Mouse (Mus musculus): ENCODE measurements around the gene Nae1. TPM values are rescaled to one million over a fixed set of nuclear protein-coding genes. Genes with fewer than 3 reads are reported as not detected.

The Nae1 gene
- total and polyA plus RNA-seq, 3 experiments: 11.0 to 31.4 (median 27.0) TPM

- TF ChIP-seq EP300 (IDR thresholded peaks at IDR 0.05; ENCODE audit: insufficient read depth, low read depth, low read length) (no peak), POLR2A (IDR thresholded peaks at IDR 0.05; ENCODE audit: insufficient read depth, low read depth, low read length) (no peak)
Measured at GRCm38 (mm10) chr8:104542160-104542559, 7.7 kb upstream of the Nae1 start.

GRCm38 (mm10) chr8:104541515-104541880 is 7.1 kb upstream of the Nae1 start:
- peaks cover 2% of the 10 kb centered on the region for H3K27me3 ChIP-seq (ENCODE audit: control insufficient read depth, insufficient read depth, low read length)
- intact Hi-C loops (cut with DNase I): no loop called here
- no peaks in the 10 kb centered on the region for H3K36me3 ChIP-seq (ENCODE audit: control insufficient read depth, insufficient read depth, low read length)
- DNase-seq: no peak
- TF ChIP-seq POLR2A (IDR thresholded peaks at IDR 0.05; ENCODE audit: insufficient read depth, low read depth, low read length) (no peak), CTCF (IDR thresholded peaks at IDR 0.05) (no peak), EP300 (IDR thresholded peaks at IDR 0.05; ENCODE audit: insufficient read depth, low read depth, low read length) (no peak)
- peaks cover 13% of the 10 kb centered on the region for H3K4me1 ChIP-seq (ENCODE audit: control insufficient read depth, insufficient read depth, low read length)
- peak overlapping the region; percentile 64 for H3K27ac ChIP-seq
- H3K9ac ChIP-seq (ENCODE audit: low read depth, low read length): peak overlapping the region; percentile 87
- peak overlapping the region; percentile 59 for H3K4me3 ChIP-seq
- 7% methylated on average over 8 of the region's 8 CpGs for WGBS
- no peaks in the 10 kb centered on the region for H3K79me2 ChIP-seq (replicated peaks; ENCODE audit: control insufficient read depth, insufficient read depth, low read length)

More at GRCm38 (mm10) chr8:104542160-104542559, 7.7 kb upstream of the Nae1 start:
- Histone ChIP-seq H3K4me3 (no peak overlapping the region), H3K4me1 (ENCODE audit: control insufficient read depth, insufficient read depth, low read length) (peaks cover 13% of the 10 kb centered on the region), H3K27ac (peak overlapping the region; percentile 64), H3K79me2 (replicated peaks; ENCODE audit: control insufficient read depth, insufficient read depth, low read length) (no peaks in the 10 kb centered on the region), H3K36me3 (ENCODE audit: control insufficient read depth, insufficient read depth, low read length) (no peaks in the 10 kb centered on the region), H3K27me3 (ENCODE audit: control insufficient read depth, insufficient read depth, low read length) (peaks cover 2% of the 10 kb centered on the region), H3K9ac (ENCODE audit: low read depth, low read length) (peak overlapping the region; percentile 87)
- WGBS: 5% methylated on average over 11 of the region's 11 CpGs
- intact Hi-C loops (cut with DNase I): no loop called here
- DNase-seq: no peak

GRCm38 (mm10) chr8:104540710-104541514 is 6.5 kb upstream of the Nae1 start:
- intact Hi-C loops (cut with DNase I): no loop called here
- Histone ChIP-seq H3K79me2 (replicated peaks; ENCODE audit: control insufficient read depth, insufficient read depth, low read length) (no peaks in the 10 kb centered on the region), H3K4me3 (peak overlapping the region; percentile 59), H3K9ac (ENCODE audit: low read depth, low read length) (peak overlapping the region; percentile 87), H3K27ac (peak overlapping the region; percentile 64), H3K4me1 (ENCODE audit: control insufficient read depth, insufficient read depth, low read length) (peaks cover 12% of the 10 kb centered on the region), H3K36me3 (ENCODE audit: control insufficient read depth, insufficient read depth, low read length) (no peaks in the 10 kb centered on the region), H3K27me3 (ENCODE audit: control insufficient read depth, insufficient read depth, low read length) (peaks cover 2% of the 10 kb centered on the region)
- WGBS: 1% methylated on average over 76 of the region's 76 CpGs
- no peak for TF ChIP-seq CTCF (IDR thresholded peaks at IDR 0.05)
- peak; percentile 33 to 55 for DNase-seq

DNA sequence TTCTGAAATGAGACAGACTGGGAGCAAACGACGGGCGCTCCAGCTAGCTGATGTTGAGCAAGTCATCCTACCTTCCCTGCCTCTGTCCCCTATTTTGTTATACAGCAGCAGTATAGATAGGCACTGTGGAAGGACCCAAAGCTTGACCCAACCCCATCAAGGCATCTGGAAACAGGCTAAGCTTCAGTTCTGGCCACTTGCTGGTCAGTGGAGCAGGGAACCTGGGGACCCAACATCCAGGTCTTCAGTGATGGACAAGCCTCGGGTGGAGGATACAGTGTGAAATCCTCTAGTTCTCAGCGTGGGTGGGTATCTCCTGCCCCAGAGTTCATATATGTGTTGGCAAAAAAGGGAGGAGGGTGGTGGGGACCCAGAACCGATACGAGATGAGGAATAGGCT is 5.8 kb upstream of the Nae1 start:
- H3K27ac ChIP-seq: no peak overlapping the region; the same call in 1 of the 2 replicates
- no peaks in the 10 kb centered on the region for H3K36me3 ChIP-seq (ENCODE audit: control insufficient read depth, insufficient read depth, low read length)
- intact Hi-C loops (cut with DNase I): no loop called here
- H3K79me2 ChIP-seq (replicated peaks; ENCODE audit: control insufficient read depth, insufficient read depth, low read length): no peaks in the 10 kb centered on the region
- no peak for DNase-seq
- no peak overlapping the region for H3K9ac ChIP-seq (ENCODE audit: low read depth, low read length)
- peaks cover 2% of the 10 kb centered on the region for H3K27me3 ChIP-seq (ENCODE audit: control insufficient read depth, insufficient read depth, low read length)
- peaks cover 13% of the 10 kb centered on the region for H3K4me1 ChIP-seq (ENCODE audit: control insufficient read depth, insufficient read depth, low read length)
- H3K4me3 ChIP-seq: no peak overlapping the region; the same call in 1 of the 2 replicates
- WGBS: 65% methylated on average over 7 of the region's 7 CpGs
- TF ChIP-seq POLR2A (IDR thresholded peaks at IDR 0.05; ENCODE audit: insufficient read depth, low read depth, low read length): no peak
- no peak for TF ChIP-seq CTCF (IDR thresholded peaks at IDR 0.05)
- no peak for TF ChIP-seq EP300 (IDR thresholded peaks at IDR 0.05; ENCODE audit: insufficient read depth, low read depth, low read length)

- WGBS: 88% methylated on average over 2 of the region's 2 CpGs
- Histone ChIP-seq H3K36me3 (ENCODE audit: control insufficient read depth, insufficient read depth, low read length) (no peaks in the 10 kb centered on the region), H3K79me2 (replicated peaks; ENCODE audit: control insufficient read depth, insufficient read depth, low read length) (no peaks in the 10 kb centered on the region), H3K27me3 (ENCODE audit: control insufficient read depth, insufficient read depth, low read length) (peaks cover 2% of the 10 kb centered on the region), H3K4me1 (ENCODE audit: control insufficient read depth, insufficient read depth, low read length) (peaks cover 13% of the 10 kb centered on the region), H3K4me3 (no peak overlapping the region), H3K27ac (no peak overlapping the region), H3K9ac (ENCODE audit: low read depth, low read length) (no peak overlapping the region)
- no peak for TF ChIP-seq POLR2A (IDR thresholded peaks at IDR 0.05; ENCODE audit: insufficient read depth, low read depth, low read length)
- TF ChIP-seq CTCF (IDR thresholded peaks at IDR 0.05): no peak
- no peak for TF ChIP-seq EP300 (IDR thresholded peaks at IDR 0.05; ENCODE audit: insufficient read depth, low read depth, low read length)
- intact Hi-C loops (cut with DNase I): no loop called here
- no peak for DNase-seq
Measured at GRCm38 (mm10) chr8:104539566-104539965, 5.1 kb upstream of the Nae1 start.

- no peak for TF ChIP-seq POLR2A (IDR thresholded peaks at IDR 0.05; ENCODE audit: insufficient read depth, low read depth, low read length)
- no peak for TF ChIP-seq CTCF (IDR thresholded peaks at IDR 0.05)
- no peak for TF ChIP-seq EP300 (IDR thresholded peaks at IDR 0.05; ENCODE audit: insufficient read depth, low read depth, low read length)
- Histone ChIP-seq H3K4me3 (no peak overlapping the region), H3K27ac (no peak overlapping the region), H3K4me1 (ENCODE audit: control insufficient read depth, insufficient read depth, low read length) (peaks cover 9% of the 10 kb centered on the region), H3K79me2 (replicated peaks; ENCODE audit: control insufficient read depth, insufficient read depth, low read length) (0 out of 2 replicates have a peak, but pooled peaks cover 1% of the 10 kb centered on the region), H3K27me3 (ENCODE audit: control insufficient read depth, insufficient read depth, low read length) (peaks cover 2% of the 10 kb centered on the region), H3K9ac (ENCODE audit: low read depth, low read length) (no peak overlapping the region), H3K36me3 (ENCODE audit: control insufficient read depth, insufficient read depth, low read length) (no peaks in the 10 kb centered on the region)
- DNase-seq: no peak
- intact Hi-C loops (cut with DNase I): no loop called here
- WGBS: 92% methylated on average over 4 of the region's 4 CpGs
Measured at GRCm38 (mm10) chr8:104538896-104539295, 4.5 kb upstream of the Nae1 start.

Data from heart, adult 2 months (tissue).